Comparison of ENCODE assay signal across 21 mouse cellular contexts in genomic region chr14:78692602-78693001, GRCm38 (mm10).
"Had no signal": no experiment of that assay in that cellular context is flagged by ENCODE, and none has a peak within 500 bp of the region (broad histone marks: within the 10 kb centered on the region; RNA-seq: fewer than 3 reads in every experiment).

No protein-coding gene starts in this region.

- H3K27ac ChIP-seq: limb, embryonic 12.5 days; limb, embryonic 15.5 days; liver, embryonic 14.5 days; midbrain, embryonic 10.5 days; midbrain, embryonic 13.5 days; neural tube, embryonic 13.5 days; stomach, postnatal 0 days had no signal

- DNase-seq: kidney, adult 11 months; kidney, adult 8-10 months; kidney, postnatal 14 days; kidney, postnatal 4 days; layer of hippocampus, postnatal 36 days; liver, postnatal 0 days; lung, embryonic 14.5 days; retina, postnatal 1 day; right cerebral cortex, postnatal 4 days; thymus, postnatal 25 days had no signal

- H3K36me3 ChIP-seq: limb, embryonic 12.5 days; limb, embryonic 15.5 days; midbrain, embryonic 10.5 days; midbrain, embryonic 13.5 days; neural tube, embryonic 13.5 days had no signal

- H3K4me3 ChIP-seq: limb, embryonic 12.5 days; limb, embryonic 15.5 days; midbrain, embryonic 10.5 days; midbrain, embryonic 13.5 days; myocyte; neural tube, embryonic 13.5 days had no signal

- H3K4me2 ChIP-seq: limb, embryonic 12.5 days; limb, embryonic 15.5 days; liver, embryonic 11.5 days; lung, embryonic 14.5 days; midbrain, embryonic 13.5 days; neural tube, embryonic 13.5 days had no signal

- ATAC-seq: liver, postnatal 0 days; midbrain, embryonic 13.5 days; midbrain, embryonic 16.5 days had no signal

- H3K9ac ChIP-seq: limb, embryonic 12.5 days; limb, embryonic 15.5 days; liver, embryonic 14.5 days; liver, postnatal 0 days; lung, embryonic 14.5 days; midbrain, embryonic 13.5 days; neural tube, embryonic 13.5 days had no signal

- H3K9me3 ChIP-seq: limb, embryonic 12.5 days; limb, embryonic 15.5 days; megakaryocyte, embryonic 14.5 days; midbrain, embryonic 10.5 days; midbrain, embryonic 13.5 days; neural tube, embryonic 13.5 days had no signal

- H3K27me3 ChIP-seq: limb, embryonic 12.5 days; limb, embryonic 15.5 days; megakaryocyte, embryonic 14.5 days; midbrain, embryonic 13.5 days; neural tube, embryonic 13.5 days had no signal

- H3K4me1 ChIP-seq: limb, embryonic 15.5 days; midbrain, embryonic 13.5 days had no signal
